Mouse (Mus musculus): ENCODE measurements around the gene Cadps2.

DNA sequence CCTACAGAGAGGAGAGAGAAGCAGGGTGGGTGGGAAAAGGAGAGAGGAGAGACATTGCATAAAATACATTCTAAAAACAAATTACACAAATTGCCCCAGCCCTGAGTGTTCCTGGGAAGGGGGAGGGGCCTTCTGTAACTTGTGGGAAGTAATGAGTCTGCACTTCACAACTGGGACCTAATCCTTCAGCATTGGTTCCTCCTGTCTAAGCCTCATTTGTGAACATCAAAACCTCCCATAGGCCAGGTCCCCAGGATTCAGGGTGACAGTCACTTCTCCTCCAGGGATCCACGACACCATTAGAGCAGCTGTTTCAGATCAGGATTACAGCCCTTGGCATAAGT, 456.2 kb downstream of the Cadps2 start:
- TF ChIP-seq CTCF (IDR thresholded peaks at IDR 0.05; ENCODE audit: low read depth, low read length) (no peak), POLR2A (IDR thresholded peaks at IDR 0.05; ENCODE audit: extremely low read depth, insufficient read depth, low read length) (no peak)

Data from liver, adult 2 months (tissue).